Mouse (Mus musculus) embryonic fibroblast, embryonic 13.5 days (primary cell): ENCODE results near the gene Vwa5b1.

Experiments used
- CTCF ChIP-seq: IDR thresholded peaks from 2 replicates; pipeline ENCODE4 v1.5.1; 2011; ENCODE audit warnings: mild to moderate bottlenecking, control low read depth, low read length, moderate library complexity, borderline replicate concordance; ENCODE audit not compliant: insufficient read depth
- POLR2A ChIP-seq: IDR thresholded peaks from 2 replicates; pipeline ENCODE4 v1.6.1; 2011; ENCODE audit warnings: low read depth, mild to moderate bottlenecking, control low read depth, low read length, moderate library complexity

DNA sequence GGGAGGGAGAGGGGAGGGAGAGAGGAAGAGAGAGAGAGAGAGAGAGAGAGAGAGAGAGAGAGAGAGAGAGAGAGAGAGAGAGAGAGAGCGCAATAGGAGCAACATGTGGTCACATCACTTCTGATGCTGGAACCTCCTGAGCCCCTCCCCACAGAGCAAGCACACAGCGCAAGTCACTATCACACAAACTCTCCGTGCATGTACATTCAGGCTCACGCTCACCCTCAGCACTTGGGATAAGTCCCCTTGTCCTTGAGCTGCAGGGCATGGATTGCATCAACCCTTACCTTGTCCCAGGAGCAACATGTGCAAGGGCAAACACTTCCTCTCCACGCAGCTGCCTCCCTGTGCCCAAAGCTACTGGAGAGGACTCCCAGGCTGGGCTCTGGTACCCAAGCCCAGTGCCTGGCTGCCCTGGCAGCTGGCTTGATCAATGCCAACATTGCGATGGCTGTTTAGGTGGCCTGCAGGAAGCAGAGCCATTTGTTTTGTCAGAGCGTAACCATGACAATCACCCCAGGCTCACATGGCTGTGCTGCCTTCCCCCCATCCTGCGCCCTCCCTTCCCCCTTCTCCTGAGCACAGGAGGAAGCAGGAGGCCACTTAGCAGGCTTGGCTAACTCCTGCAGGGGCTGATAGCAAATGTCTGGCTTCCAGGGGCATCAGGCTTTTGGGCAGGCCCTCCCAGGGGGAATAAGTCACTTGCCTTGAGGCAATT lies at the start of gene Vwa5b1:
- TF ChIP-seq CTCF (no peak), POLR2A (no peak)
